Comparison of ENCODE assay signal across 13 mouse cellular contexts in the genomic region with DNA sequence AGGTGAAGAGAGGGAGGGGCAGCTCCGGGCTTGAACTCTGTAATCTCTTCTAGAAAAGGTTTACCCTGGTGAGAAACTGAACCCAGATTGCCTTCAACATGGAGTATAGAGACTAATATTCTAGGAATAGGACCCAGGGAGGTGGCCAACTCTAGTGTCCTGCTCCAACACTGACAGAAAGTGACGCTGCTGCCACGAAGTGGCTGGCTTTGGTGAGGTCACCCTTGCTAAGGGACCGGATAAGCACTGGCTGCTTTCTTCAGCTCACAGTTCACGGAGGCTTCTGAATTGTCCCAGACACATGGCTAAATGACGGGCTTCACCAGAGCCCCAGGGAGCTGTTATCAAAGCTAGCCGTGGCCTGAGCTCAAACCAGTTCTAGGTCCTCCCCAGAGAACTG. TPM values are rescaled to one million over a fixed set of nuclear protein-coding genes. Genes with fewer than 3 reads are reported as not detected.
DNase-seq lines count a peak whose midpoint lies in the region; ATAC-seq and TF ChIP-seq lines count a peak whose summit lies in the region.
"Had no signal": no experiment of that assay in that cellular context is flagged by ENCODE, and none has a peak within 500 bp of the region (broad histone marks: within the 10 kb centered on the region; RNA-seq: fewer than 3 reads in every experiment).

No protein-coding gene starts in this region.

- H3K79me2 ChIP-seq in heart, adult 2 months (replicated peaks; ENCODE audit: control insufficient read depth, insufficient read depth, low read length) = no peaks in the 10 kb centered on the region

- TF ChIP-seq CTCF in heart, adult 2 months (IDR thresholded peaks at IDR 0.05) = peak; percentile 48
- TF ChIP-seq CTCF in intestine, postnatal 0 days (IDR thresholded peaks at IDR 0.05; ENCODE audit: low read depth) = peak; percentile 28

- H3K9me3 ChIP-seq in midbrain, embryonic 16.5 days (replicated peaks; ENCODE audit: control insufficient read depth, low read length, poor library complexity, severe bottlenecking) = no peaks in the 10 kb centered on the region
- H3K9me3 ChIP-seq in midbrain, embryonic 11.5 days (ENCODE audit: control insufficient read depth, low read length) = no peaks in the 10 kb centered on the region
- no peaks in the 10 kb centered on the region for H3K9me3 ChIP-seq in intestine, postnatal 0 days (ENCODE audit: control insufficient read depth)
- H3K9me3 ChIP-seq: liver, embryonic 15.5 days had no signal

- intact Hi-C loops in heart, adult 2 months (cut with DNase I) = loop anchor here (5.0 to 10.0 kb wide), 3 partner anchors 37 to 1439 kb away; no protein-coding TSS in a partner anchor

- DNase-seq in heart, adult 2 months = peak in 1 of 2 experiments; percentile 44
- DNase-seq in heart, adult 8-10 months (ENCODE audit: low spot score) = no peak
- DNase-seq in midbrain, embryonic 11.5 days (ENCODE audit: low spot score, missing footprints) = no peak
- no peak for DNase-seq in T-cell, adult 2 months (ENCODE audit: low spot score)
- DNase-seq: kidney, postnatal 14 days; layer of hippocampus, adult 9-11 months; right cerebral cortex, adult 18-20 months had no signal

- H3K4me1 ChIP-seq in heart, adult 2 months (ENCODE audit: control insufficient read depth, insufficient read depth, low read length) = no peaks in the 10 kb centered on the region; the same call in 1 of the 2 replicates
- H3K4me1 ChIP-seq in midbrain, embryonic 16.5 days (ENCODE audit: control insufficient read depth, insufficient read depth, low read length) = peaks cover 18% of the 10 kb centered on the region
- H3K4me1 ChIP-seq in midbrain, embryonic 11.5 days (ENCODE audit: control insufficient read depth, insufficient read depth, low read length) = peaks cover 2% of the 10 kb centered on the region; the same call in 1 of the 2 replicates
- no peaks in the 10 kb centered on the region for H3K4me1 ChIP-seq in intestine, postnatal 0 days (replicated peaks; ENCODE audit: control insufficient read depth, insufficient read depth, low read length)

- H3K4me2 ChIP-seq in midbrain, embryonic 16.5 days (ENCODE audit: low read length) = no peak overlapping the region
- no peak overlapping the region for H3K4me2 ChIP-seq in midbrain, embryonic 11.5 days
- H3K4me2 ChIP-seq in intestine, postnatal 0 days (replicated peaks; ENCODE audit: low read depth) = no peak overlapping the region
- H3K4me2 ChIP-seq: liver, embryonic 15.5 days had no signal

- H3K27ac ChIP-seq in heart, adult 2 months = no peak overlapping the region
- peak overlapping the region; percentile 34; the same call in 1 of the 2 replicates for H3K27ac ChIP-seq in midbrain, embryonic 16.5 days (ENCODE audit: low read length)
- no peak overlapping the region for H3K27ac ChIP-seq in midbrain, embryonic 11.5 days (ENCODE audit: low read depth, low read length)
- H3K27ac ChIP-seq in intestine, postnatal 0 days (ENCODE audit: low read depth, low read length) = no peak overlapping the region
- H3K27ac ChIP-seq: liver, embryonic 15.5 days had no signal

- 0 out of 2 replicates have a peak, but pooled peaks have one; percentile 55 for TF ChIP-seq EP300 in heart, adult 2 months (IDR thresholded peaks at IDR 0.05; ENCODE audit: insufficient read depth, low read depth, low read length)

- no peak overlapping the region for H3K4me3 ChIP-seq in heart, adult 2 months
- no peak overlapping the region for H3K4me3 ChIP-seq in midbrain, embryonic 16.5 days (ENCODE audit: low read depth, low read length)
- no peak overlapping the region for H3K4me3 ChIP-seq in midbrain, embryonic 11.5 days (ENCODE audit: low read depth, low read length)
- no peak overlapping the region for H3K4me3 ChIP-seq in intestine, postnatal 0 days (ENCODE audit: low read depth, low read length)
- H3K4me3 ChIP-seq: liver, embryonic 15.5 days had no signal

- H3K27me3 ChIP-seq in heart, adult 2 months (ENCODE audit: control insufficient read depth, insufficient read depth, low read length) = no peaks in the 10 kb centered on the region
- H3K27me3 ChIP-seq in midbrain, embryonic 16.5 days (ENCODE audit: control insufficient read depth, insufficient read depth, low read depth, low read length) = no peaks in the 10 kb centered on the region
- H3K27me3 ChIP-seq in midbrain, embryonic 11.5 days (ENCODE audit: control insufficient read depth, insufficient read depth, low read length) = no peaks in the 10 kb centered on the region; the same call in 1 of the 2 replicates
- H3K27me3 ChIP-seq in intestine, postnatal 0 days (replicated peaks; ENCODE audit: control insufficient read depth, insufficient read depth, low read length) = 0 out of 2 replicates have a peak, but pooled peaks cover 3% of the 10 kb centered on the region
- H3K27me3 ChIP-seq: liver, embryonic 15.5 days had no signal

- H3K9ac ChIP-seq in heart, adult 2 months (ENCODE audit: low read depth, low read length) = no peak overlapping the region
- H3K9ac ChIP-seq in midbrain, embryonic 16.5 days (ENCODE audit: low read depth, low read length) = no peak overlapping the region
- H3K9ac ChIP-seq in midbrain, embryonic 11.5 days (ENCODE audit: low read length) = no peak overlapping the region
- no peak overlapping the region for H3K9ac ChIP-seq in intestine, postnatal 0 days (ENCODE audit: low read depth, low read length)
- H3K9ac ChIP-seq: liver, embryonic 15.5 days had no signal

- no peak for ATAC-seq in midbrain, embryonic 16.5 days
- no peak for ATAC-seq in midbrain, embryonic 11.5 days (ENCODE audit: low FRiP score)
- no peak for ATAC-seq in intestine, postnatal 0 days
- no peak for ATAC-seq in cerebellum, adult (ENCODE audit: insufficient number of reproducible peaks, low FRiP score, low TSS enrichment)
- ATAC-seq: inflammation-experienced regulatory T-cells, adult 6 months had no signal

- H3K36me3 ChIP-seq in heart, adult 2 months (ENCODE audit: control insufficient read depth, insufficient read depth, low read length) = no peaks in the 10 kb centered on the region
- no peaks in the 10 kb centered on the region for H3K36me3 ChIP-seq in midbrain, embryonic 16.5 days (ENCODE audit: control insufficient read depth, insufficient read depth, low read length)
- no peaks in the 10 kb centered on the region for H3K36me3 ChIP-seq in midbrain, embryonic 11.5 days (ENCODE audit: control insufficient read depth, insufficient read depth, low read length)
- H3K36me3 ChIP-seq in intestine, postnatal 0 days (ENCODE audit: control insufficient read depth, insufficient read depth) = no peaks in the 10 kb centered on the region
- H3K36me3 ChIP-seq: liver, embryonic 15.5 days had no signal

- 8% methylated on average over 7 of the region's 7 CpGs for WGBS in heart, adult 2 months
- 31% methylated on average over 7 of the region's 7 CpGs for WGBS in midbrain, embryonic 16.5 days
- 34% methylated on average over 7 of the region's 7 CpGs for WGBS in midbrain, embryonic 11.5 days
- WGBS in intestine, postnatal 0 days = 28% methylated on average over 7 of the region's 7 CpGs

- TF ChIP-seq POLR2A in heart, adult 2 months (IDR thresholded peaks at IDR 0.05; ENCODE audit: insufficient read depth, low read depth, low read length) = no peak

RNA-seq across cellular contexts. Expression of a gene that starts 33.3 kb away (rescaled TPM):
- total RNA-seq in heart, adult 2 months (2021) = 100 to 1,000 TPM; 111 to 123 TPM
- 110 and 182 TPM in 2 replicates for polyA plus RNA-seq in heart, adult 2 months (2012; rRNA removed)
- 100 to 1,000 TPM; 130 to 134 (median 132) TPM for total RNA-seq in heart, adult 8-10 months (2022)
- 2.4 and 2.8 TPM in 2 replicates for polyA plus RNA-seq in midbrain, embryonic 16.5 days (2015; fragmentation: Nextera tagmentation; extraction: Ambion mirVana)
- polyA plus RNA-seq in midbrain, embryonic 11.5 days (2014; fragmentation: Nextera tagmentation; extraction: Ambion mirVana) = 0.07 and 0.49 TPM in 2 replicates
- 0.21 and 0.24 TPM in 2 replicates for polyA plus RNA-seq in intestine, postnatal 0 days (2015; fragmentation: Nextera tagmentation; extraction: Ambion mirVana)
- total RNA-seq: granulocyte monocyte progenitor cell, adult 5-6 weeks had no signal
- polyA plus RNA-seq: inflammation-experienced regulatory T-cells, adult 6 months had no signal

RNA-seq across cellular contexts. Expression of a gene that starts 46.0 kb away (rescaled TPM):
- total RNA-seq in heart, adult 2 months (2021) = 10 to 100 TPM; 42.5 to 44.1 TPM
- 40.1 and 47.6 TPM in 2 replicates for polyA plus RNA-seq in heart, adult 2 months (2012; rRNA removed)
- 10 to 100 TPM; 39.5 to 54.6 (median 45.7) TPM for total RNA-seq in heart, adult 8-10 months (2022)
- polyA plus RNA-seq in midbrain, embryonic 16.5 days (2015; fragmentation: Nextera tagmentation; extraction: Ambion mirVana) = 7.0 and 9.6 TPM in 2 replicates
- polyA plus RNA-seq in midbrain, embryonic 11.5 days (2014; fragmentation: Nextera tagmentation; extraction: Ambion mirVana) = 0.46 and 0.49 TPM in 2 replicates
- polyA plus RNA-seq in intestine, postnatal 0 days (2015; fragmentation: Nextera tagmentation; extraction: Ambion mirVana) = 0.95 and 1.8 TPM in 2 replicates
- total RNA-seq: granulocyte monocyte progenitor cell, adult 5-6 weeks had no signal
- polyA plus RNA-seq: inflammation-experienced regulatory T-cells, adult 6 months had no signal

Comparison
In these comparisons a context has a peak if more than half of its experiments do, and no peak if none do; other contexts are left out.
1. RNA of a gene that starts 33.3 kb away (polyA plus RNA-seq): 110 to 182 TPM in heart, adult 2 months; 2.4 to 2.8 TPM in midbrain, embryonic 16.5 days, 0.07 to 0.49 TPM in midbrain, embryonic 11.5 days and 0.21 to 0.24 TPM in intestine, postnatal 0 days; every median in the first group is over 10 times any median in the second.